In the genomic region with DNA sequence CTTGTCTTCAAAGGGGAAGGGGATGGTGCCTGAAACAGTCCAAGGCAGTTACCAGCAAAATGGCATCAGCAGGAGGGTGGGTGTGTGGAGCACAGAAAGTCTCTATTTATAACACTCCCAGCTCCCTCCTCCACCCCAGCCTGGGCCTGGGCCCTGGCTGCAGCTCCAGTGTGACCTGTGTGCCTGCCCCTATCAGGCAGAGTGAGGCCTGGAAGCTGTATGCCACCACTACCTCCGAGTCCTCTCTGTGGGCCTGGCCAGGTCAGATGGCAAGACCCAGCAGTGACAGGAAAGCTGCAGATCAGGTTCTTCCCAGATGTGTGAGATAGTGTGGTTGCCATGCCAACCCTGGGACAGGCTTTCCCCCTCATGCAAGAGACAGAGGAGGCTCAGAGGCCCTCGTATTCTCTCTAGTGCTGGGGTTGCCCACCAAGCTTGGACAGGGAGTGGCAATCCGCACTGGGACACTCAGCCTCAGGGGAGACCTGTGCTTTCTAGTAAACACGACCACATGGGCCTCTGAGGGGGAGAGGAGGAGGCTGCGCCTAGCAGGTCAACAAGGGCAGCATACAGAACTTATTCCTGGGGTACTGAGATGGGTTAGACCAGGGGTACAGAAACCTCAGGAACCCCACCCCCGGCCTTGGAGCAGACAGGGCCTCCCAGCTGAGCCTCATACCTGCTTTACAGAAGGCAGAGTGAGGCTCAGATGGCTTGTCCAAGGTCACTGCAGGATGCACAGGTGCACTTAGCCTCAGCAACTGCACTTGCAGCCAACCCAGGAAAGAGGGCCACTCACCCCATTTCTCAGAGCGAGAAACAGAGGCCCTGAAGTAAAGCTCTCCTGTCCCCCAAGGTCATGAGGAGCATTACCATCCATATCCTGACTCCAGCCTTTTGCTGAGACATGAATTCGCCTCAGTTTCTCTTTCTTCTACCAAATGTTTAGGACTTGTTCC, we compare ENCODE assay signal across 1 mouse cellular context.
TF ChIP-seq lines count a peak whose summit lies in the region.

No protein-coding gene starts in this region.

TF ChIP-seq in MEL, 35 proteins besides CTCF, POLR2A, EP300 and RAD21:
- TF ChIP-seq HCFC1 (IDR thresholded peaks at IDR 0.05; ENCODE audit: low read depth, low read length) (no peak), BHLHE40 (IDR thresholded peaks at IDR 0.05; ENCODE audit: borderline replicate concordance, low read depth, low read length) (no peak), POLR2AphosphoS2 (IDR thresholded peaks at IDR 0.05; ENCODE audit: low read length) (no peak), TAL1 (IDR thresholded peaks at IDR 0.05; ENCODE audit: low read length) (no peak), SMC3 (IDR thresholded peaks at IDR 0.05; ENCODE audit: low read depth, low read length) (no peak), NELFE (IDR thresholded peaks at IDR 0.05; ENCODE audit: low read depth, low read length) (no peak), CHD1 (IDR thresholded peaks at IDR 0.05; ENCODE audit: low read depth, low read length) (no peak), MAZ (IDR thresholded peaks at IDR 0.05; ENCODE audit: low read depth, low read length) (no peak)
